Mouse (Mus musculus): ENCODE results near the gene Cmtm1. TPM values are rescaled to one million over a fixed set of nuclear protein-coding genes. Genes with fewer than 3 reads are reported as not detected.

The Cmtm1 gene
- polyA plus RNA-seq, 1 experiment, result not detected

- no peaks in the 10 kb centered on the region for H3K4me1 ChIP-seq (ENCODE audit: control insufficient read depth, insufficient read depth, low read length)
- H3K27ac ChIP-seq (ENCODE audit: insufficient read depth, low read length), result no peak overlapping the region
- H3K4me3 ChIP-seq (ENCODE audit: insufficient read depth, low read length), result peak overlapping the region; percentile 45; the same call in 1 of the 2 replicates
- TF ChIP-seq POLR2A (IDR thresholded peaks at IDR 0.05; ENCODE audit: extremely low read depth, insufficient read depth, low read length) (no peak), CTCF (IDR thresholded peaks at IDR 0.05; ENCODE audit: extremely low read depth, insufficient read depth, low read length) (no peak)
Measured at GRCm38 (mm10) chr8:104341678-104342077, 31.7 kb upstream of the Cmtm1 start.

- Histone ChIP-seq H3K4me1 (ENCODE audit: control insufficient read depth, insufficient read depth, low read length) (no peaks in the 10 kb centered on the region), H3K27ac (ENCODE audit: insufficient read depth, low read length) (0 out of 2 replicates have a peak overlapping the region, but pooled peaks have one; percentile 64), H3K4me3 (ENCODE audit: insufficient read depth, low read length) (peak overlapping the region; percentile 45)
- TF ChIP-seq CTCF (IDR thresholded peaks at IDR 0.05; ENCODE audit: extremely low read depth, insufficient read depth, low read length), result no peak
- TF ChIP-seq POLR2A (IDR thresholded peaks at IDR 0.05; ENCODE audit: extremely low read depth, insufficient read depth, low read length), result no peak
Measured at GRCm38 (mm10) chr8:104341106-104341561, 31.2 kb upstream of the Cmtm1 start.

GRCm38 (mm10) chr8:104340233-104341105 lies 30.5 kb upstream of the Cmtm1 start:
- peak overlapping the region; percentile 45 for H3K4me3 ChIP-seq (ENCODE audit: insufficient read depth, low read length)
- TF ChIP-seq POLR2A (IDR thresholded peaks at IDR 0.05; ENCODE audit: extremely low read depth, insufficient read depth, low read length) (no peak), CTCF (IDR thresholded peaks at IDR 0.05; ENCODE audit: extremely low read depth, insufficient read depth, low read length) (peak; percentile 6; the same call in 1 of the 2 replicates)
- 0 out of 2 replicates have a peak overlapping the region, but pooled peaks have one; percentile 64 for H3K27ac ChIP-seq (ENCODE audit: insufficient read depth, low read length)

GRCm38 (mm10) chr8:104339983-104340232 lies 30.0 kb upstream of the Cmtm1 start:
- TF ChIP-seq POLR2A (IDR thresholded peaks at IDR 0.05; ENCODE audit: extremely low read depth, insufficient read depth, low read length), result no peak
- no peak for TF ChIP-seq CTCF (IDR thresholded peaks at IDR 0.05; ENCODE audit: extremely low read depth, insufficient read depth, low read length)
- H3K4me3 ChIP-seq (ENCODE audit: insufficient read depth, low read length), result peak overlapping the region; percentile 45
- no peak overlapping the region for H3K27ac ChIP-seq (ENCODE audit: insufficient read depth, low read length)
- H3K4me1 ChIP-seq (ENCODE audit: control insufficient read depth, insufficient read depth, low read length), result no peaks in the 10 kb centered on the region

More at GRCm38 (mm10) chr8:104340233-104341105, 30.5 kb upstream of the Cmtm1 start:
- H3K4me1 ChIP-seq (ENCODE audit: control insufficient read depth, insufficient read depth, low read length), result no peaks in the 10 kb centered on the region

GRCm38 (mm10) chr8:104339229-104339982 lies 29.5 kb upstream of the Cmtm1 start, which contains the start of gene Cmtm3:
Gene Cmtm3 (plus strand): TSS chr8:104339410.
- TF ChIP-seq POLR2A (IDR thresholded peaks at IDR 0.05; ENCODE audit: extremely low read depth, insufficient read depth, low read length) (no peak), CTCF (IDR thresholded peaks at IDR 0.05; ENCODE audit: extremely low read depth, insufficient read depth, low read length) (no peak)
- H3K27ac ChIP-seq (ENCODE audit: insufficient read depth, low read length), result no peak within 1 kb of the TSS
- H3K4me3 ChIP-seq (ENCODE audit: insufficient read depth, low read length), result peak within 1 kb of the TSS; percentile 45
- H3K4me1 ChIP-seq (ENCODE audit: control insufficient read depth, insufficient read depth, low read length), result no peaks in the 10 kb centered on the region

GRCm38 (mm10) chr8:104337890-104338289 lies 27.9 kb upstream of the Cmtm1 start:
- TF ChIP-seq POLR2A (IDR thresholded peaks at IDR 0.05; ENCODE audit: extremely low read depth, insufficient read depth, low read length) (no peak), CTCF (IDR thresholded peaks at IDR 0.05; ENCODE audit: extremely low read depth, insufficient read depth, low read length) (no peak)
- no peaks in the 10 kb centered on the region for H3K4me1 ChIP-seq (ENCODE audit: control insufficient read depth, insufficient read depth, low read length)
- H3K27ac ChIP-seq (ENCODE audit: insufficient read depth, low read length), result no peak overlapping the region
- H3K4me3 ChIP-seq (ENCODE audit: insufficient read depth, low read length), result no peak overlapping the region

GRCm38 (mm10) chr8:104336806-104337205 lies 26.9 kb upstream of the Cmtm1 start:
- H3K4me1 ChIP-seq (ENCODE audit: control insufficient read depth, insufficient read depth, low read length), result no peaks in the 10 kb centered on the region
- TF ChIP-seq POLR2A (IDR thresholded peaks at IDR 0.05; ENCODE audit: extremely low read depth, insufficient read depth, low read length) (no peak), CTCF (IDR thresholded peaks at IDR 0.05; ENCODE audit: extremely low read depth, insufficient read depth, low read length) (no peak)
- H3K27ac ChIP-seq (ENCODE audit: insufficient read depth, low read length), result no peak overlapping the region
- no peak overlapping the region for H3K4me3 ChIP-seq (ENCODE audit: insufficient read depth, low read length)

- Histone ChIP-seq H3K4me1 (ENCODE audit: control insufficient read depth, insufficient read depth, low read length) (no peaks in the 10 kb centered on the region), H3K4me3 (ENCODE audit: insufficient read depth, low read length) (no peak overlapping the region), H3K27ac (ENCODE audit: insufficient read depth, low read length) (no peak overlapping the region)
- no peak for TF ChIP-seq CTCF (IDR thresholded peaks at IDR 0.05; ENCODE audit: extremely low read depth, insufficient read depth, low read length)
- no peak for TF ChIP-seq POLR2A (IDR thresholded peaks at IDR 0.05; ENCODE audit: extremely low read depth, insufficient read depth, low read length)
Measured at GRCm38 (mm10) chr8:104334196-104334595, 24.3 kb upstream of the Cmtm1 start.

- Histone ChIP-seq H3K27ac (ENCODE audit: insufficient read depth, low read length) (no peak overlapping the region), H3K4me1 (ENCODE audit: control insufficient read depth, insufficient read depth, low read length) (no peaks in the 10 kb centered on the region), H3K4me3 (ENCODE audit: insufficient read depth, low read length) (no peak overlapping the region)
- TF ChIP-seq POLR2A (IDR thresholded peaks at IDR 0.05; ENCODE audit: extremely low read depth, insufficient read depth, low read length), result no peak
- TF ChIP-seq CTCF (IDR thresholded peaks at IDR 0.05; ENCODE audit: extremely low read depth, insufficient read depth, low read length), result no peak
Measured at GRCm38 (mm10) chr8:104333786-104334185, 23.8 kb upstream of the Cmtm1 start.
